Mouse (Mus musculus): ENCODE measurements around the gene Pnmal1. TPM values are rescaled to one million over a fixed set of nuclear protein-coding genes. Genes with fewer than 3 reads are reported as not detected.

Pnmal1 gene
- polyA plus RNA-seq, 1 experiment from 2014 or later: 2.9 TPM

- ATAC-seq (ENCODE audit: insufficient number of reproducible peaks, low FRiP score, low TSS enrichment, low read depth): no peak
- 78% methylated on average over 7 of the region's 7 CpGs for WGBS
These were observed 45.2 kb downstream of the Pnmal1 start for GRCm38 (mm10) chr7:17004716-17005115.

GRCm38 (mm10) chr7:17007300-17007699 lies 47.8 kb downstream of the Pnmal1 start:
- ATAC-seq (ENCODE audit: insufficient number of reproducible peaks, low FRiP score, low TSS enrichment, low read depth): no peak

More at GRCm38 (mm10) chr7:17004716-17005115, 45.2 kb downstream of the Pnmal1 start:
- no peaks in the 10 kb centered on the region for H3K9me3 ChIP-seq (replicated peaks)
- H3K4me3 ChIP-seq (replicated peaks): no peak overlapping the region
- H3K9ac ChIP-seq: no peak overlapping the region
- H3K27ac ChIP-seq (replicated peaks): no peak overlapping the region
- 0 out of 2 replicates have a peak, but pooled peaks cover 4% of the 10 kb centered on the region for H3K4me1 ChIP-seq
- H3K36me3 ChIP-seq: peaks cover 80% of the 10 kb centered on the region
- no peaks in the 10 kb centered on the region for H3K27me3 ChIP-seq
- no peak overlapping the region for H3K4me2 ChIP-seq (replicated peaks)

GRCm38 (mm10) chr7:17009326-17010009 lies 50.0 kb downstream of the Pnmal1 start:
- ATAC-seq (ENCODE audit: insufficient number of reproducible peaks, low FRiP score, low TSS enrichment, low read depth): no peak
- H3K27ac ChIP-seq (replicated peaks): no peak overlapping the region
- WGBS: 86% methylated on average over 16 of the region's 16 CpGs

More at GRCm38 (mm10) chr7:17007300-17007699, 47.8 kb downstream of the Pnmal1 start:
- H3K9ac ChIP-seq: no peak overlapping the region
- peaks cover 90% of the 10 kb centered on the region for H3K36me3 ChIP-seq
- no peak overlapping the region for H3K4me3 ChIP-seq (replicated peaks)
- no peak overlapping the region for H3K4me2 ChIP-seq (replicated peaks)
- 75% methylated on average over 4 of the region's 4 CpGs for WGBS
- H3K27ac ChIP-seq (replicated peaks): no peak overlapping the region
- H3K9me3 ChIP-seq (replicated peaks): no peaks in the 10 kb centered on the region
- no peaks in the 10 kb centered on the region for H3K27me3 ChIP-seq
- no peaks in the 10 kb centered on the region for H3K4me1 ChIP-seq

GRCm38 (mm10) chr7:17010010-17010347 lies 50.5 kb downstream of the Pnmal1 start:
- no peak overlapping the region for H3K4me3 ChIP-seq (replicated peaks)
- no peaks in the 10 kb centered on the region for H3K9me3 ChIP-seq (replicated peaks)
- WGBS: 88% methylated on average over 5 of the region's 5 CpGs
- H3K9ac ChIP-seq: no peak overlapping the region
- peaks cover 100% of the 10 kb centered on the region for H3K36me3 ChIP-seq
- no peaks in the 10 kb centered on the region for H3K4me1 ChIP-seq
- no peaks in the 10 kb centered on the region for H3K27me3 ChIP-seq
- H3K27ac ChIP-seq (replicated peaks): no peak overlapping the region
- H3K4me2 ChIP-seq (replicated peaks): no peak overlapping the region
- no peak for ATAC-seq (ENCODE audit: insufficient number of reproducible peaks, low FRiP score, low TSS enrichment, low read depth)

More at GRCm38 (mm10) chr7:17009326-17010009, 50.0 kb downstream of the Pnmal1 start:
- Histone ChIP-seq H3K9me3 (replicated peaks) (no peaks in the 10 kb centered on the region), H3K4me3 (replicated peaks) (no peak overlapping the region), H3K36me3 (peaks cover 100% of the 10 kb centered on the region), H3K27me3 (no peaks in the 10 kb centered on the region), H3K4me1 (no peaks in the 10 kb centered on the region), H3K4me2 (replicated peaks) (no peak overlapping the region), H3K9ac (no peak overlapping the region)

- no peak overlapping the region for H3K9ac ChIP-seq
- 92% methylated on average over 7 of the region's 7 CpGs for WGBS
These were observed 52.6 kb downstream of the Pnmal1 start for GRCm38 (mm10) chr7:17011909-17012590.

More at GRCm38 (mm10) chr7:17011909-17012590, 52.6 kb downstream of the Pnmal1 start:
- Histone ChIP-seq H3K27ac (replicated peaks) (no peak overlapping the region), H3K4me2 (replicated peaks) (no peak overlapping the region), H3K4me1 (peaks cover 7% of the 10 kb centered on the region), H3K4me3 (replicated peaks) (no peak overlapping the region), H3K36me3 (peaks cover 96% of the 10 kb centered on the region), H3K9me3 (replicated peaks) (no peaks in the 10 kb centered on the region), H3K27me3 (no peaks in the 10 kb centered on the region)
- ATAC-seq (ENCODE audit: insufficient number of reproducible peaks, low FRiP score, low TSS enrichment, low read depth): no peak

Other genes with a start within 250 kb of the Pnmal1 start
- not detected in 2 replicates for gene Ceacam9, start 237.8 kb upstream of the Pnmal1 start, polyA plus RNA-seq (2015; fragmentation: Nextera tagmentation; extraction: Ambion mirVana)
- gene Ap2s1, start 221.3 kb upstream of the Pnmal1 start, polyA plus RNA-seq (2015; fragmentation: Nextera tagmentation; extraction: Ambion mirVana): 273 and 275 TPM in 2 replicates
- gene Slc1a5, start 178.3 kb upstream of the Pnmal1 start, polyA plus RNA-seq (2015; fragmentation: Nextera tagmentation; extraction: Ambion mirVana): 34.5 and 35.5 TPM in 2 replicates
- 108 and 114 TPM in 2 replicates for gene Strn4, start 143.8 kb upstream of the Pnmal1 start, polyA plus RNA-seq (2015; fragmentation: Nextera tagmentation; extraction: Ambion mirVana)
- gene Fkrp, start 142.9 kb upstream of the Pnmal1 start, polyA plus RNA-seq (2015; fragmentation: Nextera tagmentation; extraction: Ambion mirVana): 27.8 and 30.3 TPM in 2 replicates
- 22.1 and 23.0 TPM in 2 replicates for gene Prkd2, start 116.8 kb upstream of the Pnmal1 start, polyA plus RNA-seq (2015; fragmentation: Nextera tagmentation; extraction: Ambion mirVana)
- 5.4 and 6.3 TPM in 2 replicates for gene Dact3, start 84.4 kb upstream of the Pnmal1 start, polyA plus RNA-seq (2015; fragmentation: Nextera tagmentation; extraction: Ambion mirVana)
- gene Gng8, start 67.9 kb upstream of the Pnmal1 start, polyA plus RNA-seq (2015; fragmentation: Nextera tagmentation; extraction: Ambion mirVana): 27.8 and 36.3 TPM in 2 replicates
- 2.5 and 3.1 TPM in 2 replicates for gene Ptgir, start 53.2 kb upstream of the Pnmal1 start, polyA plus RNA-seq (2015; fragmentation: Nextera tagmentation; extraction: Ambion mirVana)
- 117 and 138 TPM in 2 replicates for gene Calm3, start 35.6 kb upstream of the Pnmal1 start, polyA plus RNA-seq (2015; fragmentation: Nextera tagmentation; extraction: Ambion mirVana)
- gene Pnmal2, start 15.0 kb upstream of the Pnmal1 start, polyA plus RNA-seq (2015; fragmentation: Nextera tagmentation; extraction: Ambion mirVana): 22.4 and 26.0 TPM in 2 replicates
- gene Gm42372, start 23.4 kb downstream of the Pnmal1 start, polyA plus RNA-seq (2015; fragmentation: Nextera tagmentation; extraction: Ambion mirVana): 0.28 and 0.32 TPM in 2 replicates
- gene Ccdc8, start 33.0 kb downstream of the Pnmal1 start, polyA plus RNA-seq (2015; fragmentation: Nextera tagmentation; extraction: Ambion mirVana): 41.5 and 43.9 TPM in 2 replicates
- gene Ppp5c, start 68.2 kb downstream of the Pnmal1 start, polyA plus RNA-seq (2015; fragmentation: Nextera tagmentation; extraction: Ambion mirVana): 112 and 113 TPM in 2 replicates
- gene Hif3a, start 102.7 kb downstream of the Pnmal1 start, polyA plus RNA-seq (2015; fragmentation: Nextera tagmentation; extraction: Ambion mirVana): 27.9 and 31.2 TPM in 2 replicates
- gene Psg16, start 114.4 kb downstream of the Pnmal1 start, polyA plus RNA-seq (2015; fragmentation: Nextera tagmentation; extraction: Ambion mirVana): 0.11 and 0.13 TPM in 2 replicates
- not detected in 2 replicates for gene Ceacam3, start 190.6 kb downstream of the Pnmal1 start, polyA plus RNA-seq (2015; fragmentation: Nextera tagmentation; extraction: Ambion mirVana)
- not detected in 2 replicates for gene Psg29, start 243.8 kb downstream of the Pnmal1 start, polyA plus RNA-seq (2015; fragmentation: Nextera tagmentation; extraction: Ambion mirVana)